Mouse (Mus musculus) erythroblast, embryonic 14.5 days (primary cell): ENCODE data around the gene Rbm44.

Experiments used
- GATA1 ChIP-seq: IDR thresholded peaks from 2 replicates; pipeline ENCODE4 v1.6.1; 2012; ENCODE audit warnings: low read length, inconsistent platforms, mixed read lengths
- TAL1 ChIP-seq: IDR thresholded peaks from 3 replicates; pipeline ENCODE4 v1.6.1; 2012; ENCODE audit warnings: low read length, inconsistent platforms, mixed read lengths

DNA sequence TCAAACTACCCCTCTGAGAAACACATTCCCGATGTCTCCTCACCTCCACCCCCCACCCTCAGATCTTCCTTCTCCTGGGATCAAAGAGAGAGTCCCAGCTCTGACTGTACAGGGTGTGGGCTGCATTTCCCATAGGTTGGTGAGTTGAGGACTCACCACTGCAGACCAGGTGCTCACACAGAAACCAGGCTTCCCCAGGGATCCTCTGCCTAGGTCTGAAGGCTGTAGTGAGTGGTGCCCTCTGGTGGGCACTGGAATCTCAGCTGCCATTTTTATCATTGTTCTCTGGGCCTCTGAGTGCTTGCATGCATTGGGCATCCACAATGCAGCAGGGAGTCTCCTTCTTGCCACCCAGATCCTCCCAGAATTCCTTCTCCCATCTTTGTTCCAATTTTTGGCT, 66.2 kb downstream of the Rbm44 start:
- TF ChIP-seq GATA1 (no peak), TAL1 (no peak)
